Mouse (Mus musculus): ENCODE results near the gene Neurl1a. TPM values are rescaled to one million over a fixed set of nuclear protein-coding genes. Genes with fewer than 3 reads are reported as not detected.
"Not testable (repeated sequence)": the region's sequence is repeated elsewhere in the genome, so short reads cannot be mapped to it uniquely, and the experiment has no call there.

Neurl1a gene
- polyA plus RNA-seq (2012; rRNA removed), result 8.3 and 10.1 TPM in 2 replicates

GRCm38 (mm10) chr19:47178431-47179271 is at the start of gene Neurl1a:
Neurl1a (plus strand) TSS chr19:47178820.
- Histone ChIP-seq H3K4me3 (replicated peaks; ENCODE audit: extremely low read depth, low read depth, low read length) (peak within 1 kb of the TSS; percentile 50), H3K4me1 (ENCODE audit: control insufficient read depth, insufficient read depth, low read length) (no peaks in the 10 kb centered on the region; the same call in 1 of the 2 replicates)
- TF ChIP-seq POLR2A (IDR thresholded peaks at IDR 0.05; ENCODE audit: borderline replicate concordance, extremely low read depth, low read depth, low read length) (no peak), CTCF (IDR thresholded peaks at IDR 0.05; ENCODE audit: insufficient read depth, low read length) (no peak)
- WGBS, result under 1% methylated on average over 98 of the region's 98 CpGs
- DNase-seq, result peak; percentile 21

GRCm38 (mm10) chr19:47128835-47129234 is 49.8 kb upstream of the Neurl1a start:
- H3K4me1 ChIP-seq (ENCODE audit: control insufficient read depth, insufficient read depth, low read length), result no peaks in the 10 kb centered on the region
- TF ChIP-seq POLR2A (IDR thresholded peaks at IDR 0.05; ENCODE audit: borderline replicate concordance, extremely low read depth, low read depth, low read length), result no peak
- TF ChIP-seq CTCF (IDR thresholded peaks at IDR 0.05; ENCODE audit: insufficient read depth, low read length), result no peak
- no peak overlapping the region for H3K4me3 ChIP-seq (replicated peaks; ENCODE audit: extremely low read depth, low read depth, low read length)
- DNase-seq, result no peak
- WGBS, result 91% methylated on average over 11 of the region's 11 CpGs

GRCm38 (mm10) chr19:47130551-47131125 is 48.0 kb upstream of the Neurl1a start:
- 94% methylated on average over 15 of the region's 15 CpGs for WGBS
- Histone ChIP-seq H3K4me1 (ENCODE audit: control insufficient read depth, insufficient read depth, low read length) (no peaks in the 10 kb centered on the region), H3K4me3 (replicated peaks; ENCODE audit: extremely low read depth, low read depth, low read length) (no peak overlapping the region)
- no peak for DNase-seq
- TF ChIP-seq POLR2A (IDR thresholded peaks at IDR 0.05; ENCODE audit: borderline replicate concordance, extremely low read depth, low read depth, low read length) (no peak), CTCF (IDR thresholded peaks at IDR 0.05; ENCODE audit: insufficient read depth, low read length) (no peak)

GRCm38 (mm10) chr19:47133161-47133560 is 45.5 kb upstream of the Neurl1a start:
- no peak for DNase-seq
- 72% methylated on average over 7 of the region's 7 CpGs for WGBS
- Histone ChIP-seq H3K4me3 (replicated peaks; ENCODE audit: extremely low read depth, low read depth, low read length) (no peak overlapping the region), H3K4me1 (ENCODE audit: control insufficient read depth, insufficient read depth, low read length) (peaks cover 7% of the 10 kb centered on the region)
- TF ChIP-seq POLR2A (IDR thresholded peaks at IDR 0.05; ENCODE audit: borderline replicate concordance, extremely low read depth, low read depth, low read length) (no peak), CTCF (IDR thresholded peaks at IDR 0.05; ENCODE audit: insufficient read depth, low read length) (no peak)

GRCm38 (mm10) chr19:47135568-47135967 is 43.1 kb upstream of the Neurl1a start:
- WGBS, result 88% methylated on average over 17 of the region's 17 CpGs
- H3K4me1 ChIP-seq (ENCODE audit: control insufficient read depth, insufficient read depth, low read length), result peaks cover 9% of the 10 kb centered on the region
- no peak for DNase-seq

GRCm38 (mm10) chr19:47136170-47136569 is 42.5 kb upstream of the Neurl1a start:
- DNase-seq, result no peak
- 86% methylated on average over 5 of the region's 5 CpGs for WGBS
- H3K4me1 ChIP-seq (ENCODE audit: control insufficient read depth, insufficient read depth, low read length), result peaks cover 9% of the 10 kb centered on the region
- TF ChIP-seq POLR2A (IDR thresholded peaks at IDR 0.05; ENCODE audit: borderline replicate concordance, extremely low read depth, low read depth, low read length), result no peak
- TF ChIP-seq CTCF (IDR thresholded peaks at IDR 0.05; ENCODE audit: insufficient read depth, low read length), result no peak
- no peak overlapping the region for H3K4me3 ChIP-seq (replicated peaks; ENCODE audit: extremely low read depth, low read depth, low read length)

More at GRCm38 (mm10) chr19:47135568-47135967, 43.1 kb upstream of the Neurl1a start:
- no peak overlapping the region for H3K4me3 ChIP-seq (replicated peaks; ENCODE audit: extremely low read depth, low read depth, low read length)
- TF ChIP-seq CTCF (IDR thresholded peaks at IDR 0.05; ENCODE audit: insufficient read depth, low read length) (no peak), POLR2A (IDR thresholded peaks at IDR 0.05; ENCODE audit: borderline replicate concordance, extremely low read depth, low read depth, low read length) (no peak)

GRCm38 (mm10) chr19:47137051-47137581 is 41.5 kb upstream of the Neurl1a start:
- peak; percentile 39 for DNase-seq
- H3K4me3 ChIP-seq (replicated peaks; ENCODE audit: extremely low read depth, low read depth, low read length), result peak overlapping the region; percentile 71
- WGBS, result 13% methylated on average over 6 of the region's 6 CpGs
- H3K4me1 ChIP-seq (ENCODE audit: control insufficient read depth, insufficient read depth, low read length), result peaks cover 9% of the 10 kb centered on the region
- TF ChIP-seq CTCF (IDR thresholded peaks at IDR 0.05; ENCODE audit: insufficient read depth, low read length), result no peak
- no peak; the same call in 1 of the 2 replicates for TF ChIP-seq POLR2A (IDR thresholded peaks at IDR 0.05; ENCODE audit: borderline replicate concordance, extremely low read depth, low read depth, low read length)

GRCm38 (mm10) chr19:47137771-47138421 is 40.7 kb upstream of the Neurl1a start, which contains the start of gene Calhm2:
Calhm2 (minus strand) TSS chr19:47138294.
- peak; percentile 53 for DNase-seq
- WGBS, result 3% methylated on average over 28 of the region's 28 CpGs
- H3K4me3 ChIP-seq (replicated peaks; ENCODE audit: extremely low read depth, low read depth, low read length), result peak within 1 kb of the TSS; percentile 71
- peaks cover 9% of the 10 kb centered on the region for H3K4me1 ChIP-seq (ENCODE audit: control insufficient read depth, insufficient read depth, low read length)
- TF ChIP-seq POLR2A (IDR thresholded peaks at IDR 0.05; ENCODE audit: borderline replicate concordance, extremely low read depth, low read depth, low read length) (peak; percentile 60; the same call in 1 of the 2 replicates), CTCF (IDR thresholded peaks at IDR 0.05; ENCODE audit: insufficient read depth, low read length) (no peak)

- 56% methylated on average over 7 of the region's 7 CpGs for WGBS
- not testable (repeated sequence) for H3K4me3 ChIP-seq (replicated peaks; ENCODE audit: extremely low read depth, low read depth, low read length); DNase-seq; H3K4me1 ChIP-seq (ENCODE audit: control insufficient read depth, insufficient read depth, low read length)
Observed at GRCm38 (mm10) chr19:47139611-47140010, 39.0 kb upstream of the Neurl1a start.
